Comparison of ENCODE assay signal across 15 mouse cellular contexts in genomic region chr9:51787380-51787779, GRCm38 (mm10). TPM values are rescaled to one million over a fixed set of nuclear protein-coding genes. Genes with fewer than 3 reads are reported as not detected.
A peak's percentile ranks its signal among the peaks of the same experiment; 100 is the strongest.
DNase-seq lines count a peak whose midpoint lies in the region; ATAC-seq lines count a peak whose summit lies in the region.
"Had no signal": no experiment of that assay in that cellular context is flagged by ENCODE, and none has a peak within 500 bp of the region (broad histone marks: within the 10 kb centered on the region; RNA-seq: fewer than 3 reads in every experiment).

No protein-coding gene starts in this region.

- WGBS in lung, embryonic 16.5 days, result 33% methylated on average over 6 of the region's 6 CpGs
- WGBS in hindbrain, embryonic 13.5 days, result 31% methylated on average over 6 of the region's 6 CpGs

- H3K4me1 ChIP-seq in lung, embryonic 16.5 days (replicated peaks; ENCODE audit: control insufficient read depth, insufficient read depth, low read length), result peaks cover 9% of the 10 kb centered on the region; the same call in 1 of the 2 replicates
- H3K4me1 ChIP-seq in hindbrain, embryonic 13.5 days (replicated peaks), result peaks cover 7% of the 10 kb centered on the region
- H3K4me1 ChIP-seq: limb, embryonic 13.5 days had no signal

- ATAC-seq in frontal cortex, adult (ENCODE audit: low TSS enrichment), result peak; percentile 20; the same call in 1 of the 2 replicates
- ATAC-seq in lung, embryonic 16.5 days (ENCODE audit: low read depth), result peak; percentile 28; the same call in 1 of the 2 replicates
- no peak for ATAC-seq in hindbrain, embryonic 13.5 days (ENCODE audit: low FRiP score)

- DNase-seq in frontal cortex, adult 2 months (ENCODE audit: extremely low spot score in 1 of 2, low spot score in 1 of 2), result no peak
- no peak for DNase-seq in lung, postnatal 36 days
- peak; percentile 12 for DNase-seq in ES-CJ7 (ENCODE audit: low read depth, low spot score)
- DNase-seq in adrenal gland, postnatal 14 days, result no peak
- no peak for DNase-seq in spleen, adult 12 weeks (ENCODE audit: low spot score)
- DNase-seq: adrenal gland, postnatal 10 days; cerebellum, adult 11 months; heart, postnatal 4 days; layer of hippocampus, adult 9-11 months; lung, postnatal 14 days had no signal

- H3K9ac ChIP-seq in lung, embryonic 16.5 days (ENCODE audit: low read length), result no peak overlapping the region
- H3K9ac ChIP-seq in hindbrain, embryonic 13.5 days, result 0 out of 2 replicates have a peak overlapping the region, but pooled peaks have one; percentile 9
- H3K9ac ChIP-seq: limb, embryonic 13.5 days had no signal

- H3K27me3 ChIP-seq in lung, embryonic 16.5 days (ENCODE audit: control insufficient read depth, insufficient read depth, low read depth, low read length), result no peaks in the 10 kb centered on the region
- H3K27me3 ChIP-seq in hindbrain, embryonic 13.5 days, result no peaks in the 10 kb centered on the region
- H3K27me3 ChIP-seq: limb, embryonic 13.5 days had no signal

- H3K4me3 ChIP-seq in lung, embryonic 16.5 days (ENCODE audit: low read length), result no peak overlapping the region
- H3K4me3 ChIP-seq in hindbrain, embryonic 13.5 days, result no peak overlapping the region
- H3K4me3 ChIP-seq: limb, embryonic 13.5 days; myocyte had no signal

- no peak overlapping the region for H3K27ac ChIP-seq in lung, embryonic 16.5 days (ENCODE audit: low read length)
- H3K27ac ChIP-seq in hindbrain, embryonic 13.5 days, result peak overlapping the region; percentile 35; the same call in 1 of the 2 replicates
- H3K27ac ChIP-seq: limb, embryonic 13.5 days had no signal

- no peaks in the 10 kb centered on the region for H3K9me3 ChIP-seq in lung, embryonic 16.5 days (ENCODE audit: control insufficient read depth, low read length)
- H3K9me3 ChIP-seq in hindbrain, embryonic 13.5 days, result no peaks in the 10 kb centered on the region
- H3K9me3 ChIP-seq: limb, embryonic 13.5 days had no signal

- H3K36me3 ChIP-seq in lung, embryonic 16.5 days (ENCODE audit: control insufficient read depth, insufficient read depth, low read length), result no peaks in the 10 kb centered on the region
- no peaks in the 10 kb centered on the region for H3K36me3 ChIP-seq in hindbrain, embryonic 13.5 days
- H3K36me3 ChIP-seq: limb, embryonic 13.5 days had no signal

- H3K4me2 ChIP-seq in lung, embryonic 16.5 days (ENCODE audit: low read depth, low read length), result no peak overlapping the region
- no peak overlapping the region for H3K4me2 ChIP-seq in hindbrain, embryonic 13.5 days
- H3K4me2 ChIP-seq: limb, embryonic 13.5 days had no signal

RNA-seq across cellular contexts. Expression of gene Arhgap20, which starts 22.2 kb away (rescaled TPM):
- polyA plus RNA-seq in frontal cortex, adult 2 months (2012; rRNA removed), result 22.8 TPM in 2 replicates
- 9.5 and 9.7 TPM in 2 replicates for polyA plus RNA-seq in lung, embryonic 16.5 days (2015; fragmentation: Nextera tagmentation; extraction: Ambion mirVana)
- 18.1 and 20.3 TPM in 2 replicates for polyA plus RNA-seq in hindbrain, embryonic 13.5 days (2015; fragmentation: Nextera tagmentation; extraction: Ambion mirVana)
- 2.7 and 3.4 TPM in 2 replicates for total RNA-seq in adrenal gland, postnatal 14 days (2021)
